Mouse (Mus musculus) kidney, adult 2 months (tissue): ENCODE results near the gene Dnajc17. TPM values are rescaled to one million over a fixed set of nuclear protein-coding genes. Genes with fewer than 3 reads are reported as not detected.

Source experiments
- DNase-seq: peaks from one replicate; pipeline ENCODE4 v3.0.0; 2021
- H3K27ac ChIP-seq: fragments of 200-500 bp; 2 replicates; pipeline ENCODE4 v1.5.1; 2012; ENCODE audit warnings: low read depth, low read length, control low read depth, inconsistent platforms; ENCODE audit not compliant: insufficient read depth
- H3K27me3 ChIP-seq: fragments of 200-500 bp; replicated peaks from 2 replicates; pipeline ENCODE4 v1.6.1; 2012; ENCODE audit warnings: mild to moderate bottlenecking, moderate library complexity, low read length, inconsistent platforms; ENCODE audit not compliant: control insufficient read depth, insufficient read depth
- H3K36me3 ChIP-seq: fragments of 200-500 bp; 2 replicates; pipeline ENCODE4 v1.6.1; 2012; ENCODE audit warnings: mild to moderate bottlenecking, moderate library complexity, low read length, inconsistent platforms; ENCODE audit not compliant: control insufficient read depth, insufficient read depth
- H3K4me1 ChIP-seq: fragments of 200-500 bp; 2 replicates; pipeline ENCODE4 v1.6.1; 2011; ENCODE audit warnings: low read length; ENCODE audit not compliant: control insufficient read depth, insufficient read depth
- H3K4me3 ChIP-seq: fragments of 200-500 bp; 2 replicates; pipeline ENCODE4 v1.5.1; 2011; ENCODE audit warnings: mild to moderate bottlenecking, low read depth, low read length, control low read depth; ENCODE audit not compliant: insufficient read depth
- CTCF ChIP-seq: fragments of 200-500 bp; conservative IDR thresholded peaks from 2 replicates; pipeline ENCODE4 v1.5.1; 2011; ENCODE audit warnings: low read depth, mild to moderate bottlenecking, control low read depth, low read length, moderate library complexity, mixed read lengths; ENCODE audit not compliant: insufficient read depth, insufficient read length
- POLR2A ChIP-seq: fragments of 200-500 bp; IDR thresholded peaks from one replicate; pipeline ENCODE4 v1.6.1; 2011; ENCODE audit warnings: low read depth, low read length, control low read depth
- WGBS: fragments of 180-500 bp; shearing (Covaris S2); methylation state at CpG from one replicate; pipeline ENCODE4 v1.1.7; 2018; 5-methylcytosine and 5-hydroxymethylcytosine counted together
- polyA plus RNA-seq: library from polyadenylated mRNA; depleted of rRNA; stranded (reverse); fragments of >200 nt; gene quantifications from 2 replicates; pipeline ENCODE4 v1.2.3, GENCODE M21; 2012

Gene Dnajc17
- polyA plus RNA-seq, 1 experiment: 4.6 TPM

- H3K4me1 ChIP-seq: no peaks in the 10 kb centered on the region
- H3K27me3 ChIP-seq: no peaks in the 10 kb centered on the region
- DNase-seq: no peak
- WGBS: 92% methylated on average over 2 of the region's 2 CpGs
- no peaks in the 10 kb centered on the region for H3K36me3 ChIP-seq
- no peak overlapping the region for H3K4me3 ChIP-seq
- TF ChIP-seq POLR2A (no peak), CTCF (no peak)
- no peak overlapping the region for H3K27ac ChIP-seq
Observed at GRCm38 (mm10) chr2:119170282-119170681, 38.3 kb downstream of the Dnajc17 start.

GRCm38 (mm10) chr2:119167866-119168256 lies 40.7 kb downstream of the Dnajc17 start:
- no peak for DNase-seq
- no peaks in the 10 kb centered on the region for H3K27me3 ChIP-seq
- no peaks in the 10 kb centered on the region; the same call in 1 of the 2 replicates for H3K4me1 ChIP-seq
- H3K27ac ChIP-seq: no peak overlapping the region
- H3K36me3 ChIP-seq: no peaks in the 10 kb centered on the region
- WGBS: 7% methylated on average over 26 of the region's 26 CpGs
- H3K4me3 ChIP-seq: peak overlapping the region; percentile 53
- TF ChIP-seq POLR2A: no peak
- no peak for TF ChIP-seq CTCF

- Histone ChIP-seq H3K27ac (peak within 1 kb of the TSS; percentile 12; the same call in 1 of the 2 replicates), H3K27me3 (no peaks in the 10 kb centered on the region), H3K4me3 (peak within 1 kb of the TSS; percentile 53), H3K36me3 (no peaks in the 10 kb centered on the region), H3K4me1 (no peaks in the 10 kb centered on the region; the same call in 1 of the 2 replicates)
- TF ChIP-seq CTCF (no peak), POLR2A (no peak)
- under 1% methylated on average over 60 of the region's 60 CpGs for WGBS
- DNase-seq: peak; percentile 91
Observed at GRCm38 (mm10) chr2:119166901-119167865, 41.4 kb downstream of the Dnajc17 start, which contains the start of gene Gchfr. Gchfr (plus strand) TSS chr2:119167773.

GRCm38 (mm10) chr2:119165401-119165800 lies 43.2 kb downstream of the Dnajc17 start:
- no peaks in the 10 kb centered on the region for H3K27me3 ChIP-seq

GRCm38 (mm10) chr2:119163999-119164398 lies 44.6 kb downstream of the Dnajc17 start:
- no peak for TF ChIP-seq POLR2A
- TF ChIP-seq CTCF: no peak
- H3K27ac ChIP-seq: no peak overlapping the region
- no peaks in the 10 kb centered on the region for H3K36me3 ChIP-seq
- H3K4me1 ChIP-seq: no peaks in the 10 kb centered on the region; the same call in 1 of the 2 replicates
- no peak for DNase-seq
- no peak overlapping the region for H3K4me3 ChIP-seq
- 89% methylated on average over 4 of the region's 4 CpGs for WGBS
- H3K27me3 ChIP-seq: no peaks in the 10 kb centered on the region

More at GRCm38 (mm10) chr2:119165401-119165800, 43.2 kb downstream of the Dnajc17 start:
- TF ChIP-seq CTCF: no peak
- TF ChIP-seq POLR2A: no peak
- no peaks in the 10 kb centered on the region; the same call in 1 of the 2 replicates for H3K4me1 ChIP-seq
- H3K4me3 ChIP-seq: no peak overlapping the region
- no peaks in the 10 kb centered on the region for H3K36me3 ChIP-seq
- no peak for DNase-seq
- H3K27ac ChIP-seq: no peak overlapping the region

GRCm38 (mm10) chr2:119163135-119163534 lies 45.5 kb downstream of the Dnajc17 start:
- TF ChIP-seq POLR2A (no peak), CTCF (no peak)
- Histone ChIP-seq H3K4me1 (no peaks in the 10 kb centered on the region; the same call in 1 of the 2 replicates), H3K4me3 (no peak overlapping the region), H3K36me3 (no peaks in the 10 kb centered on the region), H3K27me3 (no peaks in the 10 kb centered on the region), H3K27ac (no peak overlapping the region)
- DNase-seq: no peak
- WGBS: 68% methylated on average over 3 of the region's 3 CpGs

GRCm38 (mm10) chr2:119161247-119161646 lies 47.3 kb downstream of the Dnajc17 start:
- 39% methylated on average over 2 of the region's 2 CpGs for WGBS
- Histone ChIP-seq H3K36me3 (no peaks in the 10 kb centered on the region), H3K4me1 (no peaks in the 10 kb centered on the region; the same call in 1 of the 2 replicates), H3K27ac (0 out of 2 replicates have a peak overlapping the region, but pooled peaks have one; percentile 16), H3K4me3 (no peak overlapping the region), H3K27me3 (no peaks in the 10 kb centered on the region)
- DNase-seq: peak; percentile 77
- no peak for TF ChIP-seq CTCF
- no peak for TF ChIP-seq POLR2A
